Mouse (Mus musculus) kidney, postnatal 4 days (tissue): ENCODE data around the gene Wipf3.

Experiments used
- DNase-seq, 2 experiments: peaks; one replicate each; pipeline ENCODE4 v3.0.0; 2021; ENCODE audit warnings: mixed read lengths in 2 of 2

The Wipf3 gene

DNA sequence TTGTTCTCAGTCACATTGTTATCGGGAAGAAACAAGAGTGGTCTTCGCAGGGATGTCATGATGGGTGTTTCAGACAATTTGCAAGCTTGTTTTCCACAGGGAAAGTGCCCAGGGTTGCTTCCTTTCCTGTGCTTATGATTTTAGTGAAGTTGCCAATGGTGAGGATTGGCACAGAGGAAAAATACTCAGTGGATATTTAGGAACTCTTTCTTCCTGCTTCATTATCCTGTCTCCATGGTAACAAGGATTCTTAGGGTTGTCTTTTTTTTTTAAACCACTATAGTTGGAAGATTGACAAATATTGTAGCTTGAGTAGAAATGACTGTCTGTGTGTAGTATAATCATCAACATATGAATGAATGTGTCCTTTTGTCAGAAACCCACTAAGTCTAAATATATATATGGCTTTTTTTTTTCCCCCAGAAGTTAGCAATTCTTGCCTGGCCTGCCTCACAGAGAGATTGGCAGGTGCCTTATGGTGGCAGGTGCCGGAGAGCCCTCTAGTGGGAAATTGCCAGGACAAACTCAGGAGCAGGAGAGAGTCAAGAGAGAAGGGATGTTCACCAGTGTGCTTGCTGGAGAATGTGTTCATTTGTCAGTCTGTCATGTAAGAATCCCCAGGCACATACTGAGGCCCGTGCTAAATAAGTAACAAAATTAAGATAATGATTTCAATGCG lies 49.4 kb downstream of the Wipf3 start:
- DNase-seq: peak; percentile 35 to 53

DNA sequence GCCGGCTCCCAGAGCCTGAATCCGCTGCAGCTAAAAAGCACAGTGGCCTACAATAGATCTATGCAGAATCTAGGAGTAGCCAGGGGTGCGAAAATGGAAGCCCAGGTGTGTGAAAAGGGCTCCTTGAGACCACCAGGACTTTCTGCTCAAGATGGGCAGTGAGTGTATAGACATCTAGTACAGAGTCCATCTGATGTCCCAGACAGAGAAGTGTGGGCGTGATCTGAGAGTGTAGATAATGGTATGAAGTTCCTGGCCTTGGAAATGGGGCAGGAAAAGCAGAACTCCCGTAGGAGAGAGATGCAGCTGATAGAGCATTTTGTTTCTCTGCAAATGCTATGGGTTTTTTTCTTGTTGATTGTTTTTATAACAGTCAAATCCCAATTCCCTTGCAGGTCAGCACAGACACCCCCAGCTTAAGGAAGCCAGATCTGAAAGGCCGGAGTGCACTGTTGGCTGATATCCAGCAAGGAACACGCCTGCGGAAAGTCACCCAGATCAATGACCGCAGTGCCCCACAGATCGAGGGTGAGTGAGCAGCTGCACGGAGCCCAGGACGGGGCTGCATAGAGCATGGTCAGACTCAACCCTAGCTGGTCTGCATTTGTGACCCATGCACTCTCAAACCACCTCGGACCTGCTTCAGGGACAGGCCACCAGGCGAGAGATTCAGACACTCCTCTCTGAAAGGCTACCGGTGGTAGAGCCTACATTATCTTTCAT lies 52.1 kb downstream of the Wipf3 start:
- no peak for DNase-seq

DNA sequence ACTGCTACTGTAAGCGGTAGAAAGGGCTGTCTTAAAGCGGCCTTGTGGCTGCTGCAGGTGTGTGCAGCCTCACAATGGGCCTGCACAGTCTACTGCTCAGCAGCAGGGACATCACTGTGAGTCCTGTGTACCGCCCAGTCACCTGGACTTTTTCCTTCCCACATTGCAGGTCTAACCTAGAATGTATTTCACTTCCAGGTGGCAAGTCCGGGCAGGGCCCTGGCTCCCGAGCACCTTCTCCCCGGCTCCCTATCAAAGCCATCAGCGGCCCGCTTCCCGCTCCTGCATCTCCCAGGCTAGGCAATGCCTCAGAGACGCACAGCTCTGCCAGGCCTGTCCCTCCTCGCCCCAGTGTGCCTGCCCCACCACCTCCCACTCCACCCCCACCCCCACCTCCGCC lies 55.6 kb downstream of the Wipf3 start:
- peak; percentile 25 to 36 for DNase-seq

DNA sequence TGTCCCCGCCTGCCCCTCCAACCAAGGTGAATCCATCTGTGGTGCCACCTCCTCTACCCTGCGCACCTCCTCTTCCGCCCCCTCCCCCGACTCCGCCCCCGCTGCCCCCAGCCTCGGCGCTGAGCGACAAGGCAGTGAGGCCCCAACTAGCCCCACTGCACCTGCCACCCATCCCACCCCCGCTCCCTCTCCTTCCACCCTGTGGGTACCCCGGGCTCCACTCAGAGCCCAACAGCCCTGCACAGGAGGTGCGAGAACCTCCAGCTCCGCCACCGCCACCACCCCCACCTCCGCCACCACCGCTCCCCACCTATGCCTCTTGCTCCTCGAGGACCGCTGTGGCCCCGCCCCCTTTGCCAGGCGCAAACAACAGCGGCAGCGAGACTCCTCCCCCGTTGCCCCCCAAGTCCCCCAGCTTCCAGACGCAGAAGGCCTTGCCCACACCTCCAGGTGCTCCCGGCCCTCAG lies 56.1 kb downstream of the Wipf3 start:
- peak; percentile 45 to 58 for DNase-seq

DNA sequence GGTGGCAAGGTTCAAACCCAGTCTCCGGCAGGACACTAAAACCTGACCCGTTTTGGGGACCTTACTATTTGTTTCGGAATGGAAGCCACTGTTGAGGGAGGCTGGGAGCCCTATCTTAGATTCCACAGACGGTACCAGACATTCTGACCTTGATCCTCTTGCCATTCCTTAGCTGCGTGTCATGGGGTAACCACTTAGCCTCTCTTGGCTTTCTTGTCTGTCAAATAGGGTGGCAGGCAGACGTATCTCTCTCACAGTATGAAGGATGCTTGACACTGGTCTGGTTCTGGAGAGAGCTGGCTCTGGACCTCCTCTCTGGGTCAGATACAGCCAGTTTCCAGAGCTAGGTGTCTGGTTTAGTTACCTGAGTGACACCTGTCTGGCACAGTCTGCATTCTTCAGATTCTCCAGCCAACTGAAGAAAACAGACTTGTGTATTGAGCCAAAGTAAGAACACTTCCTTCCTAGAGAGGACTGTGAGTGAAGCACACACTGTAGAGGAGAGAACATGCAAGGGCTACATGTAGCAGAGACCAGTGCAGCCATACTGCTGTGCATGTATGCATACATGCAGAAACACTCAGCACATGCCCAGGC lies 56.7 kb downstream of the Wipf3 start:
- no peak for DNase-seq

DNA sequence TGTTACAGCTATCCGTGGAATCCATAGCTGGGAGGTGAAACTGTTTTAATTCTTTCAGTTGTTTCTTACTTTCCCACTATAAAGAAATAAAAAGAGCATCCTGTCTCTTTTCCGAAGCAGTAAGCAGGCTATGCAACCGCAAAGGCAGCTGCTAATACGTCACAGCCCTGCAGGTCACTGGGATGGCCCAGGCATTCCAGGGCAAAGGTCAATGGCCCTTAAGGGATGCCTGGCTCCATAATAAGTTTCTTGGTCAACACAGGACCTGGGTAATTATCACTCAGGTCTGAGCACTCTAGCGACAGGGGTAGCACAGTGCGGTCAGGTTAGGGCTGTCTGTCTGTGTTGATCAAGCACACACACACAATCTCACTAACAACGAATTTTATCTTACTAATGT lies 61.7 kb downstream of the Wipf3 start:
- no peak for DNase-seq

DNA sequence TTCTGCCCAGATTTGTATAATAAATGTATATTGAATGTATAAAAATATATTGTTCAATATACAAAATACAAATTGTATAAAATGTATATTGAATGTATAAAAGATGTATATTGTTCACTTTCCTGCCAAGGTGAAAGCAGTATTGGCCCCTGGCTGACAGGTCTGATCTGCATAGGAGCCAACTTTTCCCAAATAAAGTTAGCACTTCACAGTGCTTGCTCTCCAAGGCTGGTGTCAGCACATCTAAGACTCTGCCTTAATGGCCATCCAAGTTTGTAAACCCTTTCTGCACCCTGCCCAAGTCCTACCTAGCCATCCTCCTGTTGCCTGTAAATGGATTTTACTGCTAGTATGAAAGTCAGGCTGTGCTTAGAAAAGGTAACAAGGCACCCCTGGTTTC lies 64.7 kb downstream of the Wipf3 start:
- no peak for DNase-seq

DNA sequence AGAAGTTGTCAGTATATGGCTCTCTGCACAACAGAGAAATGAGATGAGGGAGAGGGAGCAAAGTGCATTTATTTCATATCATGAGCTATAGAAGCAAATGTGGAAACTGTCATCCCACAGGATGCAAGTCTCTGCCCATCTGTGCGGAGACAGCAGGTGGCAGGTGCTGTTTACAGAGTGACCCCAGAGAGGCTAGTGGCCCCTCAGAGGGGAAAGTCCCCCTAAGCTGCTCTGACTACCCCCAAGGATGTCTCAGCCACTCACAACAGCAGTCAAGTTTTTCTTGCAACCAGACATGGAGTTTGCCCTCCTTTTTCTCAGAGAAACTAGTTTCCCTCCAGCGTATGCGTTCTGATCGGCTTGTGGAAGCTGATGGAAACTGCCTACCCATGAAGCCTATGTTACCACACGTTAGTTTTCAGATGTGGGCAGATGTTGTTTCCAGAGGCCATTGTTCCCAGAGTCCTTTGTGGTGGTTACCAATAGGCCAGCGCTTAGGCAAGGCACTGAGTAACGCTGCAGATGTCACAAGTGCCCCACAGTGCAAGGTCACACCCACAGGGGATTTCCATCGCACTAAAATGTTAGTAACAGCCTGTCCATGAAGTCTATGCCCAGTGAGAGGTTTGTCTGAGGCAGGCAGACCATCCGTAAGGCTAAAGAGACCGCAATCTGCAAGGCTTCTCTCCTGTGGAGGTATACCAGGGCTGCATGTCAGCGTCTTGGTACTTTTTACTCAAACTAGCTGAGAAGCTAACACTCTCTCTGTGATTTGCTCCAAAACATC lies 65.4 kb downstream of the Wipf3 start:
- no peak for DNase-seq

DNA sequence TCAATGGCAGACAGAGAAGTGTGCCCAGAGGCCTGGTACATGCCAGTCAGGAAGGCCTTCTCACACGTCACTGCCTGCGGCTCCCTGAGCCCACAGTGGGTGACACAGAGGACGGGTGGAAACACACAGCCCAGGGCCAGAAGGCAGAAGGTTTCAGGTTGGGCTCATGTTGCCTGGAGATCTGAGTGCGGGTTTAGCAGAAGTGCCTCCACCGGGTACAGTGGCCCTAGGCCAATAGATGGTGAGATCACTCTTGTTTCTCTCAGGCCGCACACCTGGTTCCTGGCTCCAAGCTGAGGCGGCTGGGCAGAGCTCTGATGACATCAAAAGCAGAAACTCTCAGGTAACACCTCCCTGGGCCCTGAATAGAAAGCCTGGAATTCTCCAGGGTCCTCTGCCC lies 66.8 kb downstream of the Wipf3 start:
- no peak for DNase-seq

DNA sequence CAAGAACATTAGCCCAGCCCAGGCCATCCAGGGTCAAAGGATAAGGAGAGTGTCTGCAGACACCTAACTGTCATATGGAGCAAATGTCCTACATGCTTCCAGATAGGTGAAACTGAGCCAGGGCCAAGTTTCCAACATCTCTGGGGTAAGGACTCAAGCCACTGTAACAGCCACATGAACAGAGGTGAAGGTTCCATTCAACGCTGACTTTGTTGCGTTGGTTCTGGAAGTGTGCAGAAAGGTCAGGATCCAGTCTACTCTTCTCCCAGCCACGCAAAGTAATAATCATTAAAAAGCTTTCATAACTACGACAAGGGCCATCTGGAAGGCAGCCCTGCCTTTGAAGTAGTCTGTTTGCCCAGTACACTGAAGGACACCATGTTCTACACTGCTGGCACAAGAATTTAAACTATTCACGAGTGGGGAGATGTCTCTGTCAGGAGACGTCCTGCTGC lies 73.3 kb downstream of the Wipf3 start:
- DNase-seq: no peak

DNA sequence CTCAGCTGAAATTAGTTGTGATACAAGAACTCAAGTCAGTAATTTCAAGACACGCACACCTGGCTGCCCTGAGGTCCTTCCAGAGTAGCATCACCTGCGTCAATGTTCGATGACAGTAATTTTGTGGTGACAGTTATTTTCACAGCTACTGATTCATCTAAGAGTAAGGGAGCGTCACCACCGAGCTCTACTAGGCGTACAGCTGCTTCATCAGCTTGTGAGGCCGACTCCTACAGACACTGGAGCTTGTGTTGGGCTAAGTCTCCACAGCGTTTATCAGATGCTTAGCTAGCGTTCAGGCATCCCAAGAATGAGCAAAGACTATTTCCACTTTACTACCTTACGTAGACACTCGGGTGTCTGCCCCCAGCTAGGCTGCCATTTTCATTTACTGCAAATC lies 76.9 kb downstream of the Wipf3 start:
- DNase-seq: no peak

DNA sequence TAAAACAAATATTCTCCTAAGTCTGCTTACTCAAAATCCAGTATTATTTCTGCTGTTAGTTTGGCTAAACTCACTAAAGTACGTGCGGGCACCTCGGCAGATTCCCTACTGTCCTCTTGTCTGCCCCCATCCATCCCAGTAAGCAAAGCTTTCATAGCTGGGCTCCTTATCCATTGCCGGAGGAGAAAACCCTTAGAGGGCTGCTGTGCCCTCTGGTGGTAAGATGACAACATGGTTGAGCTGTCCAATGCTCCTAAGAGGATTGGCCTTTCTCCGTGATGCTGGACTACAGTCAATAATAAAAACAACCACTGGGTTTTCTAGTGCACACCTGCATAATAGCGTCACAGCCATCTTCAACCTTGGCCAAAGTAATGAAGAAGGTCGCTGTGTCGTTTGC lies 77.6 kb downstream of the Wipf3 start:
- DNase-seq: peak; percentile 65 to 75

DNA sequence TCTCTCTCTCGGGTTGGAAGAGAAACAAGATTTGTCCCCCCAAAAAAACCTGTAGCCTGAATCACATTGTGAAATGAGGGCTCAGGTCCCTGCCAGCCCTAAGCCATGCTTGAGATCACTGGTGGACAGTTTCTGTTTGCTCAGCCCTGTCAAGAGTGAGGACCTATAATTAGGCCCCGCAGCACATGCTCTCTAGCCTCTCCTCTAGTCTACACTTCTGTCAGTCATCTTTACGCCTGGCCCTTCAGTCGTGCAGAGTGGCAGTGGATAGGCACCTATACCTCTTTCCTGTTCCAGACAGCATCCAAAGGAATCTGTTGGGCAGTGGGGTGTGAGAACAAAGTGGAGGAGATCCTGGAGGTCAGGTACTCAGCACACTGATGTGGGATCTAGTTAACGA lies 78.4 kb downstream of the Wipf3 start:
- DNase-seq: no peak

DNA sequence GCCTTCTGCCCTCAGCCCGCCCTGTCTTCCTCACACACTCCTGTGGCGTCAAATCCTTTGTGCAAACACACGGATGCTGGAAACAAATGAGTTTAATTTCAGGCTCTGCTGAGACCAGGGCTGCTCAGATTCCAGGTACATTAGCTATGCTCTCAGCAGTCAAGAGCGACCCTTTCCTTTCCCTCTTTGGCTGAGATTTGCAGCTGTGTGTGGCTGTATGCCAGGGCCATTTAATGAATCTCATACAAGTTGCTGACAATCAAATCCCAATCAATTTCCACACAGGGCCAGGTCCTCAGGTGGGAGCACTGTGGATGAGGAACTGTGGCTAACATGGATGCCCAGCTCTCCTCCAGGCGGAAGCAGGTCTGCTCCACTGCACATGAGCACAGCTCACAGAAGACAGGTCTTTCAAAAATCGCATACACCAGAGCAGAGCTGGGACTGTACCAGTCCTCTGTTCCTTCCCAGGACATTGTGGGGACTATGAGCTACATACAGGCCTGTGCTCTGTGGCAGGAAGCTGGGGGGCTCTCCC lies 78.9 kb downstream of the Wipf3 start:
- DNase-seq: peak in 1 of 2 experiments; percentile 15

DNA sequence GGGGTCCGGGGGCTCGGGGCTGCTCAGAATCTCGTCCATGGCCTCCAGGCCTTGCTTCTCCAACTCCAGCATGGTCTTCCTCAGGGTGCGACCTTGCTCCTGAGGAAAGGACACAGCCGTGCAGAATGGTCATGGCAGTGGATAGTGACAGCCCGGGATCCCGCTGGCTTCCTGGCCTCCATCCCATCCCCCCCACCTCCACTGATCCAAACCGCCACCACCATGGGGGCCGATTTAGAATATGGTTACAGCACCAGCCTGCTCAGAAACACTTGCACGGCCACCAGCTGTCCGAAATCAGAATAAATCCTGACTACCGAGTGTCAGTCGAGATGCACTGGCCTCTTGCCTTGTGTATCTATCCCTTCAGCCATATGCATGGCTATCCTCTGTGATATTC lies 79.9 kb downstream of the Wipf3 start:
- no peak for DNase-seq

DNA sequence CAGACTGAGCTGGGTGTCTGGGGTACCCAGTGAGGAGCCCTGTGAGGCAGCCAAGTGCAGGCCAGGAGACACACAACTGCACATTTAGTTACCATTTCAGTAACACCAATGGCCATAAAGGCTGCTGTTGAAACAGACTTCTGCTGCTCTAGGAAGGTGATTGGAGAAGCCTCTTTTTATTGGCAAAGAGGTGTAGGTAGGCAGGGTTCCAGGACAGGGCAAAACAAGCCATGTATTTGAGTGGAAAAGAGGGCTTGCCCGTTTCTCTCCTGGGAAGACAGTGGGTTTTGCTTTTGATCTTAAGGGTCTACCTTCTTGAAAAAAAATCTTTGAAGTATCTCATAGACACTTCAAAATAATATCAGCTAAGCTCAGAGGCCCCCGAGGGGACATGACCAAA lies 82.9 kb downstream of the Wipf3 start:
- no peak for DNase-seq

DNA sequence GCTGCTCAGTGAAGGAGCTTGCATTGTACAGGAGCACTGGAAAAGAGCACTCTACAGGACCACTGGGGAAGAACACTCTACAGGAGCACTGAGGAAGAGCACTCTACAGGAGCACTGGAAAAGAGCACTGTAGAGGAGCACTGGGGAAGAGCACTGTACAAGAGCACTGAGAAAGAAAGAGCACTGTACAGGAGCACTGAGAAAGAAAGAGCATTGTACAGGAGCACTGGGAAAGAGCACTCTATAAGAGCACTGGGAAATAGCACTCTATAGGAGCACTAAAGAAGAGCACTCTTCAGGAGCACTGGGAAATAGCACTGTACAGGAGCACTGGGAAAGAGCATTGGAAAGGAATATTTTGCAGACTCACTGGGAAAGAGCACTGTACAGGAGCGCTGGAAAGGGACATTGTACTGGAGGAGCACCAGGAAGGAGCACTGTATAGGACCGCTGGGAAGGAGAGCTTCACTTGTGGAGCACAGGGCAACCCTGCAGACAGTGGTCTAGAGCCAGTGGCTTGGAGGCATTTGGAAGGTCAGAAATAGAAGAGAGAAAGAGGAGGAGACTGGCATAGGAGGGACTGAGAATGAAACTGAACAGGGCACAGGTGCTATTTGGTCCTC lies 87.2 kb downstream of the Wipf3 start:
- DNase-seq: no peak

DNA sequence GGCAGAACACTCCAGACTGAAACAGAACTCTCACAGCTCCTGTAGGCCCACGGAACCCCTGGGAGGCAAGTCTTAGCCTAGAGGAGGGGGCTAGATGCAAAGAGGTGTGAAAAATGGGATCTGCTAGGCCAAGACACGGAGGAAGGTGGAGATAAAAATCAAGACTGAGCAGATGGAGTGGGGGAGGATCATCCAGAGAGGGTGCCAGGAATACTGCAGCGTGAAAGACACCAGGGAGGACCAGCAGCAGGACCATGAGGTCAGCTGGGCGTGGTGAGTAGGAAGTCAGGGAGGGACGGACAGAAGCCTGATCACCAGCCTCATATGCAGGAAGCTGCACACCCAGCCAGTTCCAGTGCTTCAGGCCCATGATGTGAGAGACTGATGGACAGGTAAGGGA lies 89.4 kb downstream of the Wipf3 start:
- DNase-seq: no peak

DNA sequence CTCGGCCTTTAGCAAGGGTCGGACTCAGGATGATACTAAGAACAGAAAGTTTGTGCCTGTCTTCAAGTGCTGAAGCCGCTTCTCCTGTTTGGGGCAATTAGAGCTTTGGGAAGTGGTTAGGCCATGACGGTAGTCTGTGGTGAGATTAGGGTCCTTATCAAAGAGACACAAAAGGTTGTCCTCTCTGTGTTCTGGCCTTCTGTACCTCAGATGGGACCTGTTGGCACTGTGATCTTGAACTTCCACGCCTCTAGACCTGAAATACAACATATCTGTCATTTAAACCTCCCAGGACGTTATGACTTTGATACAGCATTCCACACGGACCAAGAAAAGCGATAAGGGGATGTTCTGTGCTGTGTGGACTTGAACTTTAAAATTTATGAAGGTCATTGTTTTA lies 99.3 kb downstream of the Wipf3 start:
- no peak for DNase-seq

DNA sequence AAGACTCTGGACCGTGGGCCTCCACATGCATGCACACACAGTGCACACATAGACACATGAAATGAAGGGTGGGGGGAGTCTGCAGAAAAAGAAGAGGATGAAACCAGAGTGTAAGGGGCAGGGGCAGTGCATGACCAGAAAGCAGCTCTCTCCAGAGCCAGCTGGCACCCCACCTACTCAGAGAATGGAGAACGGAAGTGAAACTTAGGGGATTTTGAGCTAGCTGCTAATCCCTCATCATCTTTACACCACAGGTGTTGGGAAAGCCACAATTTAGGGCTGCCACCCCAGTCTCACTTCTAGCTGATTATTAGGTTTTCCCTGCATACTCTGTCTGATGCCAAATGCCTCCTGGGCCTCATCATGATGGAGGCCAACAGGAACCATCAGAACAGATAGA lies 100.8 kb downstream of the Wipf3 start:
- DNase-seq: no peak

DNA sequence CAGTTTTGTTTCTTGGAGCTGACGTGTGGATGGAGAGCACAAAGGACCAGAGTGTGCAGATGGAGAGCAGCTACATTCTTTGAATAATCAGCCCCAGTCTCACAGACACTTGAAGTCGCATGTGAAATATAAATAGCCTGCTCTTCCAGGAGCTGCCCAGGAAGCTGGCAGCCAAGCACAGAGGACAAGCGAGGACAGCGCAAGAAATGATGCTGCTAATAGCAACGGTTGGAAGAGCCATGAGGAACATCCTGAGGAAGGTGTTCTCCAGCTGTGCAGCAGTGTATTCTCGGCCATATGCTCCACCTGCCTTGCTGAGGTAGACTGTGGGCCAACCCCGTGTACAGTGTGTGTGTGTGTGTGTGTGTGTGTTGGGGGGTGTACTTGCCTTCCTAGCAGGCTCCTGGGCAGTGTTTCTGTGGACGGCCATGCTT lies 101.7 kb downstream of the Wipf3 start:
- no peak for DNase-seq

DNA sequence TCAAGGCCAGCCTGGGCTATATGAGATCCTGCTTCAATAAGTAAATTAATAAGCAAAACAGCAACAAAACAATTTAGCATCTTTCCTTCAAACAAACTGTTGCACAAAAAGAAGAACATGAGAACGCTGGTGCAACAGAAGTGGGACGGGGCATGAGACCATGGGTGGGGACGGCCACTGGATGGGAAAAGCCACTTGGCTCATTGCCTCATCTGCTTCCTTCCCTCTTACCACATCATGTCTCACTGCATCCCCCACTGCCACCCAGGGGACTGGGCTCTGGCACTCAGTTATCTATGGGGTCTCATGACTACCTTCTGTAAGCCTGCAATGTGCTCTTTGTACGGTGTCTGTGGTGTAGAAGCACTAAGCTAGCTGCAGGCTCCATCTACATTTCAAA lies 106.1 kb downstream of the Wipf3 start:
- no peak for DNase-seq

DNA sequence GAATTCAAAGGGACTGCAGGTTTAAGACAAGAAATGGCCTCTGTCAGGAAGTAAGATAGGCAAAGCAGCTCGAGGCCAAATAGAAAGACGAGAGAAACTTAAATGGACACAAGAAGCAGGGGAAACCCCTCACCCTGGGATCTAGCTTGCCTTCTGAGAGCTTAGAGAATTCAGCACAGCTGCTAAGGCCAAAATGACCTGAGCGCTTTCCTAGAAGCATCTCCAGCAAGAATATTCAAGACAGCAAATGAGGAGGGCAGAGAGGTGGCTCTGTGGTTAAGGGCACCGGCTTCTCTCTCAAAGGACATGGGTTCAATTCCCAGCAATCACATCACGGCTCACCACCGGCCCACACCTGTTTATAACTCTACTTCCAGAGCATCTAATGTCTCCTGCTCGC lies 107.7 kb downstream of the Wipf3 start:
- no peak for DNase-seq
